Mouse (Mus musculus) heart, adult 2 months (tissue): ENCODE results near the gene Acot4. TPM values are rescaled to one million over a fixed set of nuclear protein-coding genes. Genes with fewer than 3 reads are reported as not detected.
"Not testable (repeated sequence)": the region's sequence is repeated elsewhere in the genome, so short reads cannot be mapped to it uniquely, and the experiment has no call there.

Source experiments
- DNase-seq, 2 experiments: peaks; one replicate each; pipeline ENCODE4 v3.0.0; 2021
- H3K27ac ChIP-seq: fragments of 200-600 bp; 2 replicates; pipeline ENCODE4 v1.8.1; 2022
- H3K27me3 ChIP-seq: fragments of 200-500 bp; 2 replicates; pipeline ENCODE4 v1.6.1; 2012; ENCODE audit warnings: mild to moderate bottlenecking, low read length, inconsistent platforms, mixed read lengths; ENCODE audit not compliant: control insufficient read depth, insufficient read depth
- H3K36me3 ChIP-seq: fragments of 200-500 bp; 2 replicates; pipeline ENCODE4 v1.6.1; 2012; ENCODE audit warnings: low read length, inconsistent platforms; ENCODE audit not compliant: control insufficient read depth, insufficient read depth
- H3K4me1 ChIP-seq: fragments of 200-500 bp; 2 replicates; pipeline ENCODE4 v1.6.1; 2011; ENCODE audit warnings: low read length; ENCODE audit not compliant: control insufficient read depth, insufficient read depth
- H3K4me3 ChIP-seq: fragments of 200-600 bp; 2 replicates; pipeline ENCODE4 v1.8.1; 2022
- H3K79me2 ChIP-seq: fragments of 200-500 bp; replicated peaks from 2 replicates; pipeline ENCODE4 v1.6.1; 2012; ENCODE audit warnings: mild to moderate bottlenecking, inconsistent platforms, low read length, moderate library complexity, mixed read lengths; ENCODE audit not compliant: control insufficient read depth, insufficient read depth
- H3K9ac ChIP-seq: fragments of 200-500 bp; 2 replicates; pipeline ENCODE4 v1.6.1; 2012; ENCODE audit warnings: low read depth, mild to moderate bottlenecking, control low read depth, inconsistent platforms, low read length, mixed read lengths
- CTCF ChIP-seq: fragments of 200-600 bp; IDR thresholded peaks from 2 replicates; pipeline ENCODE4 v1.8.1; 2022; ENCODE audit warnings: antibody characterized with exemption, mild to moderate bottlenecking, moderate library complexity
- EP300 ChIP-seq: fragments of 200-500 bp; IDR thresholded peaks from 2 replicates; pipeline ENCODE4 v1.6.1; 2011; ENCODE audit warnings: low read depth, low read length, control low read depth; ENCODE audit not compliant: insufficient read depth
- POLR2A ChIP-seq: fragments of 200-500 bp; IDR thresholded peaks from 2 replicates; pipeline ENCODE4 v1.6.1; 2011; ENCODE audit warnings: mild to moderate bottlenecking, low read depth, low read length, control low read depth; ENCODE audit not compliant: insufficient read depth
- WGBS: fragments of 180-500 bp; shearing (Covaris S2); methylation state at CpG from one replicate; pipeline ENCODE4 v1.1.7; 2018; 5-methylcytosine and 5-hydroxymethylcytosine counted together
- intact Hi-C: fragments of 180-260 bp; cut with DNase I; formaldehyde crosslinking; loops from one replicate; pipeline ENCODE4 v1.15.1; 2025
- polyA plus RNA-seq: library from polyadenylated mRNA; depleted of rRNA; stranded (reverse); fragments of >200 nt; gene quantifications from 2 replicates; pipeline ENCODE4 v1.2.3, GENCODE M21; 2012
- total RNA-seq, 2 experiments: library from RNA; stranded (reverse); gene quantifications; 2 replicates each; pipeline ENCODE4 v1.2.3; 2021

Acot4 gene
- total and polyA plus RNA-seq, 3 experiments, result 0.53 to 1.3 (median 0.91) TPM

GRCm38 (mm10) chr12:84063228-84063627 lies 25.0 kb downstream of the Acot4 start:
- H3K36me3 ChIP-seq, result no peaks in the 10 kb centered on the region
- DNase-seq, result no peak
- no peaks in the 10 kb centered on the region for H3K27me3 ChIP-seq
- H3K79me2 ChIP-seq, result no peaks in the 10 kb centered on the region
- peak; percentile 52 for TF ChIP-seq CTCF
- TF ChIP-seq POLR2A, result no peak
- no peak for TF ChIP-seq EP300
- H3K4me1 ChIP-seq, result no peaks in the 10 kb centered on the region
- no peak overlapping the region for H3K4me3 ChIP-seq
- WGBS, result 72% methylated on average over 5 of the region's 5 CpGs
- intact Hi-C loops, result loop anchor here (5.0 to 10.0 kb wide), 2 partner anchors 182 to 351 kb away; no protein-coding TSS in a partner anchor
- H3K27ac ChIP-seq, result no peak overlapping the region
- no peak overlapping the region for H3K9ac ChIP-seq

GRCm38 (mm10) chr12:84063833-84064232 lies 25.7 kb downstream of the Acot4 start:
- Histone ChIP-seq H3K36me3 (no peaks in the 10 kb centered on the region), H3K79me2 (no peaks in the 10 kb centered on the region), H3K4me3 (no peak overlapping the region), H3K4me1 (no peaks in the 10 kb centered on the region), H3K27me3 (no peaks in the 10 kb centered on the region), H3K9ac (no peak overlapping the region), H3K27ac (no peak overlapping the region)
- 72% methylated on average over 2 of the region's 2 CpGs for WGBS
- no peak for DNase-seq
- intact Hi-C loops, result loop anchor here (5.0 to 10.0 kb wide), 2 partner anchors 181 to 352 kb away; no protein-coding TSS in a partner anchor
- no peak for TF ChIP-seq POLR2A
- no peak for TF ChIP-seq CTCF
- TF ChIP-seq EP300, result no peak

- no peak for DNase-seq
- WGBS, result 66% methylated on average over 8 of the region's 8 CpGs
- Histone ChIP-seq H3K4me1 (no peaks in the 10 kb centered on the region), H3K79me2 (no peaks in the 10 kb centered on the region), H3K27ac (no peak overlapping the region), H3K9ac (no peak overlapping the region), H3K27me3 (no peaks in the 10 kb centered on the region), H3K4me3 (no peak overlapping the region), H3K36me3 (no peaks in the 10 kb centered on the region)
- intact Hi-C loops, result loop anchor here (5.0 to 10.0 kb wide), 2 partner anchors 180 to 352 kb away; no protein-coding TSS in a partner anchor
- no peak for TF ChIP-seq POLR2A
- TF ChIP-seq CTCF, result no peak
- TF ChIP-seq EP300, result no peak
These were observed 26.4 kb downstream of the Acot4 start for GRCm38 (mm10) chr12:84064621-84065020.

GRCm38 (mm10) chr12:84067752-84068151 lies 29.6 kb downstream of the Acot4 start:
- TF ChIP-seq CTCF (no peak), EP300 (no peak), POLR2A (no peak)
- H3K27ac ChIP-seq, result no peak overlapping the region
- intact Hi-C loops, result loop anchor here (10.0 kb wide), 1 partner anchor 177 kb away; no protein-coding TSS in a partner anchor
- no peaks in the 10 kb centered on the region for H3K36me3 ChIP-seq
- DNase-seq, result no peak
- H3K9ac ChIP-seq, result no peak overlapping the region
- H3K79me2 ChIP-seq, result no peaks in the 10 kb centered on the region
- no peaks in the 10 kb centered on the region for H3K4me1 ChIP-seq
- WGBS, result 75% methylated on average over 4 of the region's 4 CpGs
- no peak overlapping the region for H3K4me3 ChIP-seq
- no peaks in the 10 kb centered on the region for H3K27me3 ChIP-seq

- WGBS, result 74% methylated on average over 8 of the region's 8 CpGs
- Histone ChIP-seq H3K27ac (no peak overlapping the region), H3K4me1 (no peaks in the 10 kb centered on the region), H3K27me3 (no peaks in the 10 kb centered on the region), H3K9ac (no peak overlapping the region), H3K79me2 (no peaks in the 10 kb centered on the region), H3K4me3 (no peak overlapping the region), H3K36me3 (no peaks in the 10 kb centered on the region)
- TF ChIP-seq POLR2A (no peak), CTCF (no peak), EP300 (no peak)
- intact Hi-C loops, result loop anchor here (10.0 kb wide), 1 partner anchor 177 kb away; no protein-coding TSS in a partner anchor
- DNase-seq, result no peak
These were observed 30.1 kb downstream of the Acot4 start for GRCm38 (mm10) chr12:84068296-84068695.

GRCm38 (mm10) chr12:84068986-84069385 lies 30.8 kb downstream of the Acot4 start, which contains the start of gene Acot5:
TSS of gene Acot5 (plus strand) at chr12:84069325.
- intact Hi-C loops, result loop anchor here (10.0 kb wide), 1 partner anchor 176 kb away; no protein-coding TSS in a partner anchor
- DNase-seq, result no peak
- no peaks in the 10 kb centered on the region for H3K4me1 ChIP-seq
- no peaks in the 10 kb centered on the region for H3K36me3 ChIP-seq
- H3K27me3 ChIP-seq, result no peaks in the 10 kb centered on the region
- H3K79me2 ChIP-seq, result no peaks in the 10 kb centered on the region
- TF ChIP-seq CTCF, result no peak
- no peak for TF ChIP-seq POLR2A
- TF ChIP-seq EP300, result no peak
- H3K27ac ChIP-seq, result no peak within 1 kb of the TSS
- H3K9ac ChIP-seq, result no peak within 1 kb of the TSS
- no peak within 1 kb of the TSS for H3K4me3 ChIP-seq
- 53% methylated on average over 9 of the region's 9 CpGs for WGBS

GRCm38 (mm10) chr12:84069582-84069981 lies 31.4 kb downstream of the Acot4 start:
- peak; percentile 44 to 45 for DNase-seq
- H3K36me3 ChIP-seq, H3K79me2 ChIP-seq, H3K9ac ChIP-seq, H3K4me1 ChIP-seq, H3K4me3 ChIP-seq, H3K27me3 ChIP-seq, H3K27ac ChIP-seq: not testable (repeated sequence)
- WGBS, result 3% methylated on average over 44 of the region's 52 CpGs
- intact Hi-C loops, result loop anchor here (10.0 kb wide), 1 partner anchor 175 kb away; no protein-coding TSS in a partner anchor
